Mouse (Mus musculus) central nervous system, embryonic 11.5 days (tissue): ENCODE measurements around the gene Wnt5a. TPM values are rescaled to one million over a fixed set of nuclear protein-coding genes. Genes with fewer than 3 reads are reported as not detected.

Experiments
- polyA plus RNA-seq: library from polyadenylated mRNA; depleted of rRNA; stranded (reverse); fragments of >200 nt; gene quantifications from 2 replicates; pipeline ENCODE4 v1.2.3, GENCODE M21; 2012; rRNA removed

Gene Wnt5a
- polyA plus RNA-seq: 18.8 and 39.4 TPM in 2 replicates

GRCm38 (mm10) chr14:28504101-28505050, at the start of gene Wnt5a:
TSS of gene Wnt5a (plus strand) at chr14:28504750.

